Mouse (Mus musculus) neural tube, embryonic 15.5 days (tissue): ENCODE results near the gene Cfap97. TPM values are rescaled to one million over a fixed set of nuclear protein-coding genes. Genes with fewer than 3 reads are reported as not detected.
A peak's percentile ranks its signal among the peaks of the same experiment; 100 is the strongest.

Source experiments
- ATAC-seq: fragments of 200-750 bp; cut with Nextera tagmentation; 2 replicates; pipeline ENCODE4 v1.8.0; 2017; ENCODE audit warnings: mild to moderate bottlenecking, moderate TSS enrichment, moderate library complexity; ENCODE audit not compliant: low FRiP score
- H3K27ac ChIP-seq: fragments of 300-500 bp; sonication (generic); replicated peaks from 2 replicates; pipeline ENCODE4 v1.5.1; 2015; ENCODE audit warnings: mild to moderate bottlenecking, inconsistent platforms
- H3K27me3 ChIP-seq: fragments of 300-500 bp; sonication (generic); replicated peaks from 2 replicates; pipeline ENCODE4 v1.6.1; 2015; ENCODE audit warnings: inconsistent platforms
- H3K36me3 ChIP-seq: fragments of 300-500 bp; sonication (generic); 2 replicates; pipeline ENCODE4 v1.6.1; 2015; ENCODE audit warnings: inconsistent platforms
- H3K4me1 ChIP-seq: fragments of 300-500 bp; sonication (generic); 2 replicates; pipeline ENCODE4 v1.6.1; 2015; ENCODE audit warnings: inconsistent platforms
- H3K4me2 ChIP-seq: fragments of 300-500 bp; sonication (generic); 2 replicates; pipeline ENCODE4 v1.6.1; 2015; ENCODE audit warnings: inconsistent platforms, mild to moderate bottlenecking, moderate library complexity
- H3K4me3 ChIP-seq: fragments of 300-500 bp; sonication (generic); replicated peaks from 2 replicates; pipeline ENCODE4 v1.5.1; 2015; ENCODE audit warnings: mild to moderate bottlenecking, inconsistent platforms
- H3K9ac ChIP-seq: fragments of 300-500 bp; sonication (generic); replicated peaks from 2 replicates; pipeline ENCODE4 v1.6.1; 2015; ENCODE audit warnings: mild to moderate bottlenecking, inconsistent platforms
- H3K9me3 ChIP-seq: fragments of 300-500 bp; sonication (generic); replicated peaks from 2 replicates; pipeline ENCODE4 v1.6.1; 2016; ENCODE audit warnings: inconsistent platforms
- WGBS: fragments of 180-500 bp; shearing (Covaris S2); methylation state at CpG from one replicate; pipeline ENCODE4 v1.1.7; 2015; ENCODE audit warnings: mixed read lengths; 5-methylcytosine and 5-hydroxymethylcytosine counted together
- polyA plus RNA-seq: library from polyadenylated mRNA; unstranded; fragments of >200 nt; fragmentation: Nextera tagmentation; extraction: Ambion mirVana; gene quantifications from 2 replicates; pipeline ENCODE4 v1.2.1, GENCODE M21; 2015

The Cfap97 gene
- polyA plus RNA-seq, 1 experiment from 2014 or later, result 26.5 TPM

DNA sequence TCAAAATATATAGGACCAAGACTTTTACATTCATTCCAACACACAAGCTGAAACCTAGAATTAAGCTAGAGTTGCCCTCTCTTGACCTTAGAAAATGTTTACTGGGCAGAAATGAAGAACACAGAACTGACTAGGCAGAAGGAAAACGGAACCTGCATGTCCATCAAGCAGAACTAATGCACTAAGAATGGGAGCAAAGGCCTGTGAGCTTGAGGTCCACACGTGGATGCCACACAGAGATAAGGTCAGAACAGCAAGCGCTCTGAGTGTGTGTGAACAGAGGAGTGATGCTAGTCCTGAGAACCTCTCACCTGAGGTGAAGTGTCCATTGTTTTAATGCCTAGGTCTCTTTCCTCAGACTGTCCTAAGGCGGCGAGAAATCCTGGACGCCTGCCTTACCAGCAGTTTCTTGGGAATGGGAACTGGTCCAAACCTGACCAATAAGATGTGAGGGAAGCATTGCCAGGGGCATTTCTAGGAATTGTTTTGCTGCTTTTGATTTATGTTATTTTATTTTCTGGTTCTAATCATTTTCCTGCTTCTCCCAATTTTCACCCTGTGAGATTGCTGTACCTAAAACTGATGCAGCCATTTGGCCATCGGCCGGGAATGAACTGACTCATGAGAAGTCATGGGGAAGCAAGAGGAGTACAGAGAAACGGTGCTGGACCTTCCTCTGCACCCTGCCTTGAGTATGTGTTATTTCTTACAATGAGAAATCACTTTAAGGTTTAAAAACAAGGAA is 11.0 kb upstream of the Cfap97 start:
- no peaks in the 10 kb centered on the region for H3K9me3 ChIP-seq
- H3K9ac ChIP-seq, result no peak overlapping the region
- no peak overlapping the region for H3K4me2 ChIP-seq
- ATAC-seq, result no peak
- 81% methylated on average over 9 of the region's 9 CpGs for WGBS
- no peak overlapping the region for H3K4me3 ChIP-seq
- H3K36me3 ChIP-seq, result no peaks in the 10 kb centered on the region
- H3K27me3 ChIP-seq, result no peaks in the 10 kb centered on the region
- H3K4me1 ChIP-seq, result peaks cover 12% of the 10 kb centered on the region; the same call in 1 of the 2 replicates
- H3K27ac ChIP-seq, result no peak overlapping the region

GRCm38 (mm10) chr8:46141688-46142087 is 9.9 kb upstream of the Cfap97 start:
- no peak overlapping the region for H3K4me3 ChIP-seq
- no peaks in the 10 kb centered on the region for H3K27me3 ChIP-seq
- H3K9me3 ChIP-seq, result no peaks in the 10 kb centered on the region
- 94% methylated on average over 3 of the region's 3 CpGs for WGBS
- ATAC-seq, result no peak
- no peak overlapping the region for H3K4me2 ChIP-seq
- peaks cover 18% of the 10 kb centered on the region for H3K4me1 ChIP-seq
- H3K9ac ChIP-seq, result no peak overlapping the region
- H3K36me3 ChIP-seq, result no peaks in the 10 kb centered on the region
- H3K27ac ChIP-seq, result no peak overlapping the region

DNA sequence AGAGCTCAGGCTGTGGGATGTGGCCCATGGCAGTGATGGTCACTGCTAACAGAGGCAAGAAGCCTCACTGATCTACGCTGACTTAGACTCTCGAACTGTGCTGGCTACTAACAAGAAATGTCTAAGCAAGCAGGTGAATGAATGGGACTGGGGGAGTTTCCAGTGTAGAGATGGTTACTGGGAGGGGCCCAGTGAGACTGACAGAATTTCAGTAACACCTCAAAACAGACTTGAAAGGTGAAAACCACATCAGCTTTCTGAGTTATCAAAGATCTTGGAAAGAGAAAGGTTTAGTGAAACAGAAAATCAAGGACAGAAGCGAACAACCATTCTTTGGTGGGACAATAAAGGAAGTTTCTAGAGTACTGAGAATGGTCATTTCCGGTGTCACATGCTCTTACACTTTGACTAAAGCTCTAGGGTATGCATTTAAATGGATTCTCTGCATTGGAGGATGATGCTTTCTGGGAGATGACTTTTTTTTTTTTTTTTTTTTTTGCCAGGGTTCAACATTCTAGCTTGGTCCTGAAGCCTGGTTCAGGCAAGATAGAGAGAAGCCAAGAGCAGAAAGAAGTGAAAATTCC is 9.0 kb upstream of the Cfap97 start:
- no peaks in the 10 kb centered on the region for H3K27me3 ChIP-seq
- no peak for ATAC-seq
- no peak overlapping the region for H3K4me2 ChIP-seq
- 96% methylated on average over 4 of the region's 4 CpGs for WGBS
- no peaks in the 10 kb centered on the region for H3K9me3 ChIP-seq
- no peak overlapping the region for H3K27ac ChIP-seq
- no peak overlapping the region for H3K9ac ChIP-seq
- H3K36me3 ChIP-seq, result no peaks in the 10 kb centered on the region
- H3K4me3 ChIP-seq, result no peak overlapping the region
- peaks cover 19% of the 10 kb centered on the region for H3K4me1 ChIP-seq

- Histone ChIP-seq H3K4me2 (no peak overlapping the region), H3K27me3 (no peaks in the 10 kb centered on the region), H3K4me1 (peaks cover 23% of the 10 kb centered on the region), H3K9me3 (no peaks in the 10 kb centered on the region), H3K36me3 (no peaks in the 10 kb centered on the region), H3K4me3 (no peak overlapping the region), H3K9ac (no peak overlapping the region), H3K27ac (no peak overlapping the region)
- WGBS, result 73% methylated on average over 5 of the region's 5 CpGs
- no peak for ATAC-seq
Measured at GRCm38 (mm10) chr8:46143470-46143869, 8.1 kb upstream of the Cfap97 start.

DNA sequence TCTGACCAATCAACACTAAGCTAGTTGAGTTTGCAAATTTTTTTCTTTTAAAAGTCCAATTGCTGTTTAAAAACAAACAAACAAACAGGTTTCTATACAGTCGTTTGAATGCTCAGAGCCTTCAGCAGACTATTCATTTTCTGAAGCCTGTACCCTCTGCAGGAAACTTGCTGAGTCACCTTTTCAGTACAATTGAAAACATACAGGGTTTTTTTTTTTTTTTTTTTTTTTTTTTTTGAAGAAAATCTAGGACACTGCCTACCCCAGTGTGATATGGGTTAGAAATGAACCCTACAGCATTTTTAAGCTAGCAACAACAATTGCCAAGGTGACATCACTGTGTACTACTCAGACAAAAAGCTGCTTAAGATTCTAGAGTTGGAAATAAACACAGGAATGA is 7.6 kb upstream of the Cfap97 start:
- WGBS, result 58% methylated on average over 1 of the region's 1 CpGs
- ATAC-seq, result no peak

DNA sequence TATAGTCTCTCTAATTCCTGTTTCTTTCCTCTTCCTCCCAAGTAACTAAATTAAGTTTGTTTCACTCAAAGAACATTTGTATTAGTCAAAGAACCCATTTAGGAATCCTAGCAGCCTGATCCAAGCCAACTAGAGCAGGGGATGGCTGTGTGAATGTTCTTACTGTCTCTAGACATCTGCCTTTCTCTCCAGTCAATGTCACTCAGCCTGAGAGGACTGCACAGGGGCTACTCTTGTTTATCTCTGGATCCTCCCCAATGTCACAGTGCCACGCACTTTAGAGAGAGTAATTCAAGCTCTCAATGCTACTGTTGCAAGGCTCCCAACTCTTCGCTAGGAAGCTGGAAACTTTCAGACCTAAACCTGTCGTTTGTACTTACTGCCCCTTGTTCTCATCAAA is 5.4 kb upstream of the Cfap97 start:
- Histone ChIP-seq H3K27me3 (no peaks in the 10 kb centered on the region), H3K9ac (no peak overlapping the region), H3K36me3 (no peaks in the 10 kb centered on the region), H3K4me1 (peaks cover 43% of the 10 kb centered on the region), H3K4me2 (no peak overlapping the region), H3K27ac (no peak overlapping the region), H3K9me3 (no peaks in the 10 kb centered on the region), H3K4me3 (no peak overlapping the region)
- WGBS, result 41% methylated on average over 3 of the region's 3 CpGs
- no peak for ATAC-seq

More for the DNA sequence above, 7.6 kb upstream of the Cfap97 start:
- no peak overlapping the region for H3K27ac ChIP-seq
- no peaks in the 10 kb centered on the region for H3K9me3 ChIP-seq
- H3K27me3 ChIP-seq, result no peaks in the 10 kb centered on the region
- no peaks in the 10 kb centered on the region for H3K36me3 ChIP-seq
- H3K9ac ChIP-seq, result no peak overlapping the region
- H3K4me1 ChIP-seq, result peaks cover 26% of the 10 kb centered on the region
- no peak overlapping the region for H3K4me2 ChIP-seq
- H3K4me3 ChIP-seq, result no peak overlapping the region

DNA sequence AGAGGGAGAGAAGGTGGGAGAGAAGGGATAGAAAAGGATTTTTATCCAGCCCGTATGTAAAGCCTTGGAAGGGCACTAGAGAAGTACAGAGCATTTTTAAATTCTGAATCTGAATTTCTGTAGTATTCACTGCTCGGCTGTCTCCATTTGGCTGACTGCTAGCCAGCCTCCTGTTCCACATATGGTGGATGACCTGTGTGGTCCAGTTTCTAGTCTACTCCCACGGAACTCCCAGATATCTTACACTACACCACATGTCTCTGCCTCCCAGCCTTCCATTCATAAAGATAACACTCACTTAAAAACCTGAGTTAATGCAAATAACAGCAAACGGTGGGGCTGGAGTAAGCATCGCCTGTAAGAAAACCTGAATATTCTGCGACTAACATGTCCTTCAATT is 2.3 kb upstream of the Cfap97 start:
- peaks cover 5% of the 10 kb centered on the region; the same call in 1 of the 2 replicates for H3K27me3 ChIP-seq
- H3K4me3 ChIP-seq, result no peak overlapping the region
- no peak overlapping the region for H3K27ac ChIP-seq
- WGBS, result 89% methylated on average over 6 of the region's 6 CpGs
- ATAC-seq, result no peak
- H3K36me3 ChIP-seq, result no peaks in the 10 kb centered on the region
- H3K4me2 ChIP-seq, result no peak overlapping the region
- no peak overlapping the region for H3K9ac ChIP-seq
- H3K9me3 ChIP-seq, result no peaks in the 10 kb centered on the region
- peaks cover 39% of the 10 kb centered on the region for H3K4me1 ChIP-seq

GRCm38 (mm10) chr8:46149782-46150181 is 1.8 kb upstream of the Cfap97 start:
- no peaks in the 10 kb centered on the region for H3K9me3 ChIP-seq
- H3K4me3 ChIP-seq, result no peak overlapping the region
- no peaks in the 10 kb centered on the region for H3K36me3 ChIP-seq
- H3K4me1 ChIP-seq, result peaks cover 39% of the 10 kb centered on the region
- 81% methylated on average over 9 of the region's 9 CpGs for WGBS
- H3K27me3 ChIP-seq, result peaks cover 9% of the 10 kb centered on the region; the same call in 1 of the 2 replicates
- H3K27ac ChIP-seq, result no peak overlapping the region
- H3K9ac ChIP-seq, result no peak overlapping the region
- no peak for ATAC-seq
- peak overlapping the region; percentile 23; the same call in 1 of the 2 replicates for H3K4me2 ChIP-seq

- 3% methylated on average over 72 of the region's 103 CpGs for WGBS
- no peaks in the 10 kb centered on the region for H3K9me3 ChIP-seq
- H3K4me3 ChIP-seq, result peak within 1 kb of the TSS; percentile 87
- ATAC-seq, result peak; percentile 93
- H3K4me2 ChIP-seq, result peak within 1 kb of the TSS; percentile 88
- peaks cover 33% of the 10 kb centered on the region for H3K4me1 ChIP-seq
- peak within 1 kb of the TSS; percentile 87 for H3K27ac ChIP-seq
- H3K36me3 ChIP-seq, result no peaks in the 10 kb centered on the region
- peak within 1 kb of the TSS; percentile 90 for H3K9ac ChIP-seq
- H3K27me3 ChIP-seq, result peaks cover 9% of the 10 kb centered on the region; the same call in 1 of the 2 replicates
Measured at GRCm38 (mm10) chr8:46152064-46153031, 777 bp downstream of the Cfap97 start, which contains the start of gene Snx25. Gene Snx25, minus strand, starts transcription at chr8:46152159.

- H3K4me2 ChIP-seq, result peak overlapping the region; percentile 88
- 35% methylated on average over 2 of the region's 2 CpGs for WGBS
- H3K9me3 ChIP-seq, result no peaks in the 10 kb centered on the region
- no peak overlapping the region for H3K27ac ChIP-seq
- peaks cover 9% of the 10 kb centered on the region; the same call in 1 of the 2 replicates for H3K27me3 ChIP-seq
- peaks cover 29% of the 10 kb centered on the region for H3K4me1 ChIP-seq
- no peak overlapping the region for H3K9ac ChIP-seq
- no peaks in the 10 kb centered on the region for H3K36me3 ChIP-seq
- peak overlapping the region; percentile 87 for H3K4me3 ChIP-seq
- no peak for ATAC-seq
Measured at GRCm38 (mm10) chr8:46153042-46153441, 1.5 kb downstream of the Cfap97 start.
